Mouse (Mus musculus) liver, embryonic 14 days (tissue): ENCODE data around the gene Fam20b. TPM values are rescaled to one million over a fixed set of nuclear protein-coding genes. Genes with fewer than 3 reads are reported as not detected.

ENCODE experiments used
- polyA plus RNA-seq: library from polyadenylated mRNA; depleted of rRNA; stranded (reverse); fragments of >200 nt; gene quantifications from 2 replicates; pipeline ENCODE4 v1.2.3, GENCODE M21; 2012; rRNA removed

Fam20b gene
- polyA plus RNA-seq, result 7.3 and 8.5 TPM in 2 replicates

DNA sequence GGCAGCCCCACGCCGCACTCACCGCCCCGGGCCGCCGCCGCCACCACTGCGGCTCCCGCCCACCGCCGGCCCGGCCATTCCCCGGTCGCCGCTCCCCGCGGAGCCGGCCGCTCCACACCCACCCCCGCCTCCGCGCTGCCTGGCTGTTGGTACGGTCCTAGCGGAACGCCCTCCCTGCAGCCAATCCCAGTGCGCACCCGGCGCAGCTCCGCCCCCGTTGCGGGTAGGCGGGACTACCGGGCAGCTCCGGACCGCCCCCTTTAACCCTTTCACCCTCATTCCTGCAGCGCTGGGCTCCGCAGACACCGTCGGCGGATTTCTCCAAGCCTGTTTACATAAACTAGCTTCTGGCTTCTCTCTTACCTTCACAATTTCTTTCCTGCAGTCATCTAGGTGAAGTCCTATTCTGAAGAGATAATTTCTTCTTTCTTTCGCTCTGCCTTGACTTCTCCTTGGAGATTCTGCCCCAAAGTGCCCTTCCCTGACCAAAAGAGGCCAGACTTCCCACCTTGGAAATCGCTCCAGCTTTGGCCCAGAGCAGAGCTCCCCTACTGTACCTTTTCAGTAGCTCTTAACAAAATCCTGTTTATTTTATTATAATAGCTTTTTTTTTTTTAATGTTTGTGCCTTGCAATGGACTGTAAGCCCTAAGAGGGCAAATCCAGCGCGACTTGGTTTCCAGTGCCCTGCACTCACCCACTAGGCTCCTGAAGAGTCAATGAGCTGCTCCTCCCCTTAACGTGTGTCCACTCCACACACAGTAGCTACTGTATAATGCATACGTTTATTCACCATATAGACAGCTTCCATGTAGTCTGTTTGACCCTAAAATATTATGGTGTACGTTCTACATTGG lies at the start of gene Fam20b:
Gene Fam20b (minus strand): TSS at position 137 of the 856 bp plus-strand sequence.

DNA sequence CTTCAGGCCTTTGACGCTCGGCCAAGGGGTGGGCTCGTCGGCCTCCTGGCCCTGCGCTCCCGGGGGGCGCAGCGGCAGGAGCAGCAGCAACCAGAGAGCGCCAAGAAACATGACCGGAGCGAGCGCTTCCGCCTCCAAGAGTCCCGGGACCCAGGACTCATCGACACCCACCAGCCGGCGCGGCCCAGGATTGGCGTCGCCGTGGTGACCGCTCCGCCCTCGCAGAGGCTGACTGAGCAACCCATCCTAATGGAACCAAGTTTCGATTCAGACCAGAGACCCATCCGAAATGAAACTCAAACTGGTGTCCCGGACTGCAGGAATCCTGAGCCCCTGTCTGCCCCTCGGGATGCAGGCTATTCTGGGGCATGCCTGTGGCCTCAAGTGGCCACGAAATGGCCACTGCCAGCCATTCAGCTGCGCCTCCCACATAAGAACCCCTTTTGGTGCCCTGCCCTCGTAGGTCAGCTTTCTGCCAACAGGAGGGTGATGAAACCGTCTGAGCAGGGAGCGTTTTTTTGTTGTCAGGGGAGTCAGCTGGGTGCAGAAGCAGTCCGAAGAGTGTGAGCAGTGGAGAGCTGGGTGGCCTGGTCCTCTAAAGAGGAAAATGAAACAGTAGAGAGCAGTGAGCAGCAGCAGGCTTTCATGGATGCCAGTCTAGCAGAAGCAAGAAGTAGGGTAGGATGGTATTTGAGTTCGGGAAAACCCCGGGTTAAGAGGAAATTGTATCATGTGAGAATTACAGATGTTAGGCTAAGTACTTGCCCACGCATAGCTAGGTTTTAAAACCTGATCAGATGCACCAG lies 44.5 kb downstream of the Fam20b start, which contains the start of gene Tor3a:
Gene Tor3a (minus strand): TSS at position 162 of the 806 bp plus-strand sequence.

Other genes with a start within 250 kb of the Fam20b start
- gene Soat1, start 244.8 kb downstream of the Fam20b start, polyA plus RNA-seq, result 6.7 and 8.9 TPM in 2 replicates
- 1.8 and 2.8 TPM in 2 replicates for gene Gm10031, start 195.1 kb downstream of the Fam20b start, polyA plus RNA-seq
- gene Abl2, start 160.3 kb downstream of the Fam20b start, polyA plus RNA-seq, result 1.8 and 2.0 TPM in 2 replicates
- gene Tor3a, start 44.7 kb downstream of the Fam20b start, polyA plus RNA-seq, result 1.9 and 3.0 TPM in 2 replicates
- 0.03 and 0.63 TPM in 2 replicates for gene Angptl1, start 119.5 kb upstream of the Fam20b start, polyA plus RNA-seq
- gene Ralgps2, start 220.5 kb upstream of the Fam20b start, polyA plus RNA-seq, result 4.0 and 4.2 TPM in 2 replicates